Mouse (Mus musculus): Measurements from ENCODE around the gene Glud1.

- TF ChIP-seq POLR2A (IDR thresholded peaks at IDR 0.05; ENCODE audit: borderline replicate concordance, insufficient read depth, low read length) (no peak), CTCF (IDR thresholded peaks at IDR 0.05; ENCODE audit: borderline replicate concordance, insufficient read depth, low read depth, low read length) (no peak)
Observed at GRCm38 (mm10) chr14:34378560-34379331, 68.2 kb downstream of the Glud1 start.
